Mouse (Mus musculus) G1E (cell line): ENCODE data around the gene Cops7a.

Experiments used
- CTCF ChIP-seq: IDR thresholded peaks from 2 replicates; pipeline ENCODE4 v1.5.1; 2012; ENCODE audit warnings: low read depth, low read length, inconsistent platforms, mixed read lengths
- TAL1 ChIP-seq: conservative IDR thresholded peaks from 2 replicates; pipeline ENCODE4 v1.6.1; 2012; ENCODE audit warnings: low read depth, low read length, inconsistent platforms, mixed read lengths

DNA sequence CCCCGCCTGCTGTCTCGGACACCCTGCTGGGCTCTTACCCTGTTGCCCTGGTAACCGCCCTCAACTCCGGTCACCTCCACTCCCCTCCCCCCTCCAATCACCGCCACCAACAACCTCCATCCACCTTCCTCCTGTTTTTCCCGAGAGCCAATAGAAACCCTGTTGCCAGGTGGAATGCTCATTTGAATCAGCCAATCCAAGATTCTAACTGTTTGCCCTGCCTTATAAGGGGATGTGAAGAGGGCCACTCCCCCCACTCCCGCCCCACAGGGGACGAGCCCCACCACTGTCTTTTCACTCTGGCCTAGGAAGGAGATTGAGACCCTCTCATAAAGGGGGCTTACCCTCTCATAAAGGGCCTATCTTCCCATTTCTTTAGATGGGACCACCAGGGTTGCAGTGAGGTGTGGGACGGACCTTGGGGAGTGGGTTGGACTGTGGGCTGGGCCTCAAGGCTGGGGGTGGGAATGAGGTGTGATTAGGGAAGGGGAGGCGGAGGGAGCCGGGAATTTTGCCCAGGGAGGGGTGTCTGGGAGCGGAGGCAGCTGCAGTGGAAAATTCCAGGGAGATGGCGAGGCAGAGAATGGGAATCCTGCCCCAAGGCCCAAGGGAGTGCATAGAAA, 45.5 kb downstream of the Cops7a start, which contains the start of gene Ptms:
- TF ChIP-seq CTCF (no peak), TAL1 (no peak)
